Mouse (Mus musculus): ENCODE measurements around the gene Lamtor2. TPM values are rescaled to one million over a fixed set of nuclear protein-coding genes. Genes with fewer than 3 reads are reported as not detected.

The Lamtor2 gene
- polyA plus RNA-seq, 1 experiment from 2014 or later = 93.9 TPM

- Histone ChIP-seq H3K9ac (no peak overlapping the region), H3K9me3 (ENCODE audit: low read depth, low read length) (no peaks in the 10 kb centered on the region), H3K4me2 (no peak overlapping the region), H3K36me3 (ENCODE audit: insufficient read depth) (peaks cover 54% of the 10 kb centered on the region), H3K27ac (ENCODE audit: low read depth) (no peak overlapping the region), H3K4me3 (ENCODE audit: low read depth, low read length) (no peak overlapping the region), H3K27me3 (ENCODE audit: insufficient read depth, low read length) (no peaks in the 10 kb centered on the region), H3K4me1 (ENCODE audit: insufficient read depth) (0 out of 2 replicates have a peak, but pooled peaks cover 7% of the 10 kb centered on the region)
- ATAC-seq (ENCODE audit: insufficient read depth) (no peak), DNase-seq (no peak)
- whole genome bisulfite sequencing = 92% methylated on average over 6 of the region's 6 CpGs
- TF ChIP-seq CTCF (IDR thresholded peaks at IDR 0.05; ENCODE audit: low read depth) = no peak
Measured at GRCm38 (mm10) chr3:88555731-88556130, 2.9 kb upstream of the Lamtor2 start.

- Histone ChIP-seq H3K4me1 (ENCODE audit: insufficient read depth) (0 out of 2 replicates have a peak, but pooled peaks cover 7% of the 10 kb centered on the region), H3K27me3 (ENCODE audit: insufficient read depth, low read length) (no peaks in the 10 kb centered on the region), H3K4me3 (ENCODE audit: low read depth, low read length) (peak overlapping the region; percentile 91; the same call in 1 of the 2 replicates), H3K9me3 (ENCODE audit: low read depth, low read length) (no peaks in the 10 kb centered on the region), H3K27ac (ENCODE audit: low read depth) (no peak overlapping the region), H3K4me2 (peak overlapping the region; percentile 92), H3K9ac (no peak overlapping the region), H3K36me3 (ENCODE audit: insufficient read depth) (peaks cover 48% of the 10 kb centered on the region)
- no peak for TF ChIP-seq CTCF (IDR thresholded peaks at IDR 0.05; ENCODE audit: low read depth)
- WGBS = 85% methylated on average over 5 of the region's 5 CpGs
- DNase-seq (no peak), ATAC-seq (ENCODE audit: insufficient read depth) (no peak)
Measured at GRCm38 (mm10) chr3:88555069-88555605, 2.3 kb upstream of the Lamtor2 start.

- Histone ChIP-seq H3K4me3 (ENCODE audit: low read depth, low read length) (peak overlapping the region; percentile 91), H3K27ac (ENCODE audit: low read depth) (peak overlapping the region; percentile 99), H3K9ac (peak overlapping the region; percentile 88), H3K9me3 (ENCODE audit: low read depth, low read length) (no peaks in the 10 kb centered on the region), H3K4me1 (ENCODE audit: insufficient read depth) (0 out of 2 replicates have a peak, but pooled peaks cover 7% of the 10 kb centered on the region), H3K4me2 (peak overlapping the region; percentile 92), H3K27me3 (ENCODE audit: insufficient read depth, low read length) (no peaks in the 10 kb centered on the region), H3K36me3 (ENCODE audit: insufficient read depth) (peaks cover 37% of the 10 kb centered on the region)
- whole genome bisulfite sequencing = under 1% methylated on average over 41 of the region's 41 CpGs
- TF ChIP-seq CTCF (IDR thresholded peaks at IDR 0.05; ENCODE audit: low read depth) = no peak
- DNase-seq (peak; percentile 66), ATAC-seq (ENCODE audit: insufficient read depth) (peak; percentile 50)
Measured at GRCm38 (mm10) chr3:88553880-88554586, 1.2 kb upstream of the Lamtor2 start.

GRCm38 (mm10) chr3:88553525-88553879 is 628 bp upstream of the Lamtor2 start, which contains the start of gene Ubqln4:
Gene Ubqln4 (plus strand): TSS chr3:88553758.
- peak; percentile 63 for TF ChIP-seq CTCF (IDR thresholded peaks at IDR 0.05; ENCODE audit: low read depth)
- Histone ChIP-seq H3K9ac (peak within 1 kb of the TSS; percentile 88), H3K36me3 (ENCODE audit: insufficient read depth) (peaks cover 32% of the 10 kb centered on the region), H3K4me2 (peak within 1 kb of the TSS; percentile 92), H3K27ac (ENCODE audit: low read depth) (peak within 1 kb of the TSS; percentile 99), H3K4me1 (ENCODE audit: insufficient read depth) (0 out of 2 replicates have a peak, but pooled peaks cover 7% of the 10 kb centered on the region), H3K4me3 (ENCODE audit: low read depth, low read length) (peak within 1 kb of the TSS; percentile 91), H3K27me3 (ENCODE audit: insufficient read depth, low read length) (no peaks in the 10 kb centered on the region), H3K9me3 (ENCODE audit: low read depth, low read length) (no peaks in the 10 kb centered on the region)
- under 1% methylated on average over 30 of the region's 37 CpGs for WGBS
- ATAC-seq (ENCODE audit: insufficient read depth) (peak; percentile 92), DNase-seq (peak; percentile 93)

GRCm38 (mm10) chr3:88552082-88552645 is 710 bp downstream of the Lamtor2 start:
- TF ChIP-seq CTCF (IDR thresholded peaks at IDR 0.05; ENCODE audit: low read depth) = no peak

GRCm38 (mm10) chr3:88551586-88551985 is 1.3 kb downstream of the Lamtor2 start:
- Histone ChIP-seq H3K4me3 (ENCODE audit: low read depth, low read length) (peak overlapping the region; percentile 91; the same call in 1 of the 2 replicates), H3K9ac (no peak overlapping the region), H3K9me3 (ENCODE audit: low read depth, low read length) (no peaks in the 10 kb centered on the region), H3K4me1 (ENCODE audit: insufficient read depth) (0 out of 2 replicates have a peak, but pooled peaks cover 7% of the 10 kb centered on the region), H3K36me3 (ENCODE audit: insufficient read depth) (peaks cover 13% of the 10 kb centered on the region), H3K27ac (ENCODE audit: low read depth) (no peak overlapping the region), H3K27me3 (ENCODE audit: insufficient read depth, low read length) (no peaks in the 10 kb centered on the region), H3K4me2 (peak overlapping the region; percentile 92)
- ATAC-seq (ENCODE audit: insufficient read depth) (no peak), DNase-seq (no peak)
- 81% methylated on average over 4 of the region's 4 CpGs for WGBS
- no peak for TF ChIP-seq CTCF (IDR thresholded peaks at IDR 0.05; ENCODE audit: low read depth)

More at GRCm38 (mm10) chr3:88552082-88552645, 710 bp downstream of the Lamtor2 start:
- H3K9ac ChIP-seq = peak overlapping the region; percentile 60
- peak overlapping the region; percentile 91 for H3K4me3 ChIP-seq (ENCODE audit: low read depth, low read length)
- peak overlapping the region; percentile 92 for H3K4me2 ChIP-seq
- no peaks in the 10 kb centered on the region for H3K27me3 ChIP-seq (ENCODE audit: insufficient read depth, low read length)
- H3K4me1 ChIP-seq (ENCODE audit: insufficient read depth) = 0 out of 2 replicates have a peak, but pooled peaks cover 7% of the 10 kb centered on the region
- DNase-seq (no peak), ATAC-seq (ENCODE audit: insufficient read depth) (no peak)
- H3K36me3 ChIP-seq (ENCODE audit: insufficient read depth) = peaks cover 19% of the 10 kb centered on the region
- H3K9me3 ChIP-seq (ENCODE audit: low read depth, low read length) = no peaks in the 10 kb centered on the region
- WGBS = 16% methylated on average over 16 of the region's 16 CpGs
- peak overlapping the region; percentile 74 for H3K27ac ChIP-seq (ENCODE audit: low read depth)
